Mouse (Mus musculus): Measurements from ENCODE around the gene Gcm1. TPM values are rescaled to one million over a fixed set of nuclear protein-coding genes. Genes with fewer than 3 reads are reported as not detected.

Gene Gcm1
- polyA plus RNA-seq, 1 experiment from 2014 or later, result not detected

DNA sequence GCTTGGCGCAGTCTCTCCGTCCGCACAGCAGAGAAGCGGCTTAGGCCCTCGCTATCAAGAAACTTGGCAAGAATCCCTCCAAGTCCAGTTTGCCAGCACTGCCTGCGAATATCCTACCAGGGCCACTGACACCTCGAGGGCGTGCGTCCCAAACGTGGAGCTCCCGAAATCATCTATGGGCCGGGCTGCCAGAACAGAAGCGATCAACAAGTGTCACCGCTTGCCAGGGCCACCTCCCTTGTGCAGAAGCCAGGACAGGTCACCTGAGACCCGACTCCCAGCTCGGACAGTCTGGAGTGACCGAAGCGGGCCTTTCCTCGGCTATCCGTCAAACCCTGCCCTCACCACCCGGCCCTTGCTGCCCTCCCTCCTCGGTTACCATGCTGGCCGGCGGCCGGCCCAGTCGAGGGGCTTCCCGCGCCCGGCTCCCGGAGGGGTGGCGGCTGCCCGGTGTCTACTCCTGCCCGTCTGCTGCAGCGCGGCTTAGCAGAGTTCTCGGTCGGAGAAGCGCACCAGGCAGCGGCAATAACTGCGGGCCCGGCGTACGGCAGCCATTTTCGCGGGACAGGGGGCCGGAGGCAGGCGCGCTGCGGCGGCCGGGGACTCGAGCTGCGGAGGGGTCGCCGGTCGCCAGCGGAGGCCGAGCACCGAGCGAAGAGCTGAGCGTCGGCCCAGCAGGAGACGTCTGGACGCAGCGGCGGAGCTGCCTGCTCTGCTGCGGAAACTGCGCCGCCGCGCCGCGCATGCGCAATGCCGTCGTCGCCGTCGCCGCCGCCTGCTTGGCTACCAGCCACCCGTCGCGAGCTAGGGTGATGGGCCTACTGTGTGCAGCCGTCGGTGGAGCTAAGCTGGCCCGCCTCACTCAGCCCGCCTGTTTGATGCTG is 56.4 kb downstream of the Gcm1 start:
- Histone ChIP-seq H3K9me3 (ENCODE audit: control insufficient read depth, low read length) (no peaks in the 10 kb centered on the region), H3K4me1 (ENCODE audit: control insufficient read depth in 2 of 2, insufficient read depth in 2 of 2, low read length in 2 of 2) (peaks cover 4 to 19% of the 10 kb centered on the region in 2 experiments; a peak in 3 of 4 replicates), H3K4me2 (ENCODE audit: low read length) (peak overlapping the region; percentile 83), H3K27me3 (ENCODE audit: control insufficient read depth, insufficient read depth, low read length) (no peaks in the 10 kb centered on the region), H3K36me3 (ENCODE audit: control insufficient read depth, insufficient read depth, low read length) (peaks cover 25% of the 10 kb centered on the region), H3K27ac (replicated peaks in 1 of 2; ENCODE audit: control insufficient read depth in 1 of 2, insufficient read depth in 1 of 2, low read depth in 2 of 2, low read length in 2 of 2) (peak overlapping the region; percentile 85 to 97), H3K4me3 (ENCODE audit: control insufficient read depth in 1 of 2, insufficient read depth in 1 of 2, low read depth in 1 of 2, low read length in 2 of 2) (peak overlapping the region; percentile 75 to 95), H3K9ac (ENCODE audit: low read length) (peak overlapping the region; percentile 96)
- under 1% methylated on average over 88 of the region's 88 CpGs for WGBS
- ATAC-seq (ENCODE audit: insufficient number of reproducible peaks, insufficient read depth, low FRiP score, low read depth), result peak; percentile 72

DNA sequence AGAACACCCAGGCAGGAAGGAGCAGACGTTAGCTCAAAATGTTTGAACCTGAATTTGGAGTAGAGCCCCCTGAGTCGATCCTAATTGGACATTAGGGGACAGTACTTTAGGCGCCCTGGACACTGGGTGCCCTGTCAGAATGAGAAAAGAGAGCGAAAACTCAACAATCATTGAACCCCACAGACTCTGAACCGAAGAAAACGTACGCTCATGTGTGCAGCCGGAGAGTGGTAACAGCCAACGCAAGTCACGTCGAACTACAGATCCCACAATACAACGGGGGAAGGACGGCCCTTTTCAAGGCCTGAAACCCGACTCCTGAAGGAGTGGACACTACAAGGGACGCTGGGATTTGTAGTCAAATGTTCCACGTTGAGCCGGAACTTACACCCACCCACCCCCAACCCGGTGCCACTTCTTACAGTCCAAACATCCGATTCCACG is 57.1 kb downstream of the Gcm1 start, which contains the start of the genes Fbxo9 and Ick:
Gene Fbxo9 (minus strand): TSS at position 270 of the 444 bp plus-strand sequence.
Gene Ick (plus strand): TSS at position 397 of the 444 bp plus-strand sequence.
- Histone ChIP-seq H3K4me3 (ENCODE audit: control insufficient read depth in 1 of 2, insufficient read depth in 1 of 2, low read depth in 1 of 2, low read length in 2 of 2) (peak within 1 kb of the TSS; percentile 75 to 95), H3K9ac (ENCODE audit: low read length) (peak within 1 kb of the TSS; percentile 96), H3K9me3 (ENCODE audit: control insufficient read depth, low read length) (no peaks in the 10 kb centered on the region), H3K27me3 (ENCODE audit: control insufficient read depth, insufficient read depth, low read length) (no peaks in the 10 kb centered on the region), H3K36me3 (ENCODE audit: control insufficient read depth, insufficient read depth, low read length) (peaks cover 19% of the 10 kb centered on the region), H3K4me2 (ENCODE audit: low read length) (peak within 1 kb of the TSS; percentile 83), H3K4me1 (ENCODE audit: control insufficient read depth in 2 of 2, insufficient read depth in 2 of 2, low read length in 2 of 2) (peaks cover 4 to 20% of the 10 kb centered on the region in 2 experiments; a peak in 3 of 4 replicates), H3K27ac (replicated peaks in 1 of 2; ENCODE audit: control insufficient read depth in 1 of 2, insufficient read depth in 1 of 2, low read depth in 2 of 2, low read length in 2 of 2) (peak within 1 kb of the TSS; percentile 85 to 97)
- WGBS, result 0% methylated on average over 20 of the region's 20 CpGs
- peak; percentile 85 for ATAC-seq (ENCODE audit: insufficient number of reproducible peaks, insufficient read depth, low FRiP score, low read depth)

- H3K4me1 ChIP-seq (ENCODE audit: control insufficient read depth in 2 of 2, insufficient read depth in 2 of 2, low read length in 2 of 2), result peaks cover 8 to 28% of the 10 kb centered on the region in 2 experiments
- no peak for ATAC-seq (ENCODE audit: insufficient number of reproducible peaks, insufficient read depth, low FRiP score, low read depth)
- peaks cover 13% of the 10 kb centered on the region for H3K36me3 ChIP-seq (ENCODE audit: control insufficient read depth, insufficient read depth, low read length)
- no peak overlapping the region for H3K27ac ChIP-seq (replicated peaks in 1 of 2; ENCODE audit: control insufficient read depth in 1 of 2, insufficient read depth in 1 of 2, low read depth in 2 of 2, low read length in 2 of 2)
- peak overlapping the region; percentile 77 for H3K9ac ChIP-seq (ENCODE audit: low read length)
- 38% methylated on average over 5 of the region's 5 CpGs for WGBS
- H3K4me2 ChIP-seq (ENCODE audit: low read length), result peak overlapping the region; percentile 83
- H3K9me3 ChIP-seq (ENCODE audit: control insufficient read depth, low read length), result no peaks in the 10 kb centered on the region
- H3K4me3 ChIP-seq (ENCODE audit: control insufficient read depth in 1 of 2, insufficient read depth in 1 of 2, low read depth in 1 of 2, low read length in 2 of 2), result peak overlapping the region; percentile 7 to 95; a peak in 3 of 4 replicates
- H3K27me3 ChIP-seq (ENCODE audit: control insufficient read depth, insufficient read depth, low read length), result no peaks in the 10 kb centered on the region
Measured at GRCm38 (mm10) chr9:78109656-78110055, 57.9 kb downstream of the Gcm1 start.

DNA sequence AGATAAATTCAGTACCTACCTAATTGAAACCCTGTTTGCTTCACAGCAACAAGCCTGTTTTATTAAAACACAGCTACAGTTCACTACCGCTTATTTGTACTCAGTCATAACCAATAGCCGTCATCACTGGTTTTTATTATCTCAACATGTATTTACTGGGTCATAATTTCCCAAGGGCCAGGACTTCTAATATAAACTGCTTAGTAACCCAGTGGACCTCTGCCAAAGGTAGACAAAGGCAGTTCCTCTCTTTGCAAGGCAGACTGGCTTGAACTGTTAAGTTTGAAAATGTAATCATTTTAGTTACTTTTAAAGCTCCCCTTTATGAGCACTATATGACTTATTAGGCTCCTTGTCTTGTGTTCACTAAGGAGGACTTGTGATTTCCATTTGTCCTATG is 59.7 kb downstream of the Gcm1 start:
- Histone ChIP-seq H3K4me1 (ENCODE audit: control insufficient read depth in 2 of 2, insufficient read depth in 2 of 2, low read length in 2 of 2) (peaks cover 11 to 33% of the 10 kb centered on the region in 2 experiments), H3K27me3 (ENCODE audit: control insufficient read depth, insufficient read depth, low read length) (no peaks in the 10 kb centered on the region), H3K9me3 (ENCODE audit: control insufficient read depth, low read length) (no peaks in the 10 kb centered on the region), H3K4me3 (ENCODE audit: control insufficient read depth in 1 of 2, insufficient read depth in 1 of 2, low read depth in 1 of 2, low read length in 2 of 2) (no peak overlapping the region), H3K9ac (ENCODE audit: low read length) (no peak overlapping the region), H3K27ac (replicated peaks in 1 of 2; ENCODE audit: control insufficient read depth in 1 of 2, insufficient read depth in 1 of 2, low read depth in 2 of 2, low read length in 2 of 2) (no peak overlapping the region), H3K36me3 (ENCODE audit: control insufficient read depth, insufficient read depth, low read length) (peaks cover 1% of the 10 kb centered on the region; the same call in 1 of the 2 replicates), H3K4me2 (ENCODE audit: low read length) (no peak overlapping the region)
- WGBS, result 88% methylated on average over 2 of the region's 2 CpGs
- no peak for ATAC-seq (ENCODE audit: insufficient number of reproducible peaks, insufficient read depth, low FRiP score, low read depth)

- 2% methylated on average over 47 of the region's 47 CpGs for WGBS
- H3K27me3 ChIP-seq (ENCODE audit: control insufficient read depth, insufficient read depth, low read length), result no peaks in the 10 kb centered on the region
- H3K36me3 ChIP-seq (ENCODE audit: control insufficient read depth, insufficient read depth, low read length), result no peaks in the 10 kb centered on the region
- peaks cover 9 to 31% of the 10 kb centered on the region in 2 experiments for H3K4me1 ChIP-seq (ENCODE audit: control insufficient read depth in 2 of 2, insufficient read depth in 2 of 2, low read length in 2 of 2)
- ATAC-seq (ENCODE audit: insufficient number of reproducible peaks, insufficient read depth, low FRiP score, low read depth), result peak; percentile 74
- H3K27ac ChIP-seq (replicated peaks in 1 of 2; ENCODE audit: control insufficient read depth in 1 of 2, insufficient read depth in 1 of 2, low read depth in 2 of 2, low read length in 2 of 2), result peak overlapping the region; percentile 89 to 90
- peak overlapping the region; percentile 96 for H3K9ac ChIP-seq (ENCODE audit: low read length)
- no peaks in the 10 kb centered on the region for H3K9me3 ChIP-seq (ENCODE audit: control insufficient read depth, low read length)
- H3K4me3 ChIP-seq (ENCODE audit: control insufficient read depth in 1 of 2, insufficient read depth in 1 of 2, low read depth in 1 of 2, low read length in 2 of 2), result peak overlapping the region; percentile 90 to 94
- peak overlapping the region; percentile 76 for H3K4me2 ChIP-seq (ENCODE audit: low read length)
Measured at GRCm38 (mm10) chr9:78112770-78113537, 61.2 kb downstream of the Gcm1 start.

GRCm38 (mm10) chr9:78113538-78113885 is 61.8 kb downstream of the Gcm1 start:
- under 1% methylated on average over 14 of the region's 14 CpGs for WGBS
- peak overlapping the region; percentile 90 to 94 for H3K4me3 ChIP-seq (ENCODE audit: control insufficient read depth in 1 of 2, insufficient read depth in 1 of 2, low read depth in 1 of 2, low read length in 2 of 2)
- ATAC-seq (ENCODE audit: insufficient number of reproducible peaks, insufficient read depth, low FRiP score, low read depth), result no peak
- no peaks in the 10 kb centered on the region for H3K9me3 ChIP-seq (ENCODE audit: control insufficient read depth, low read length)
- peak overlapping the region; percentile 96 for H3K9ac ChIP-seq (ENCODE audit: low read length)
- H3K36me3 ChIP-seq (ENCODE audit: control insufficient read depth, insufficient read depth, low read length), result no peaks in the 10 kb centered on the region
- peak overlapping the region; percentile 76 for H3K4me2 ChIP-seq (ENCODE audit: low read length)
- peak overlapping the region; percentile 89 to 90 for H3K27ac ChIP-seq (replicated peaks in 1 of 2; ENCODE audit: control insufficient read depth in 1 of 2, insufficient read depth in 1 of 2, low read depth in 2 of 2, low read length in 2 of 2)
- H3K4me1 ChIP-seq (ENCODE audit: control insufficient read depth in 2 of 2, insufficient read depth in 2 of 2, low read length in 2 of 2), result peaks cover 9 to 33% of the 10 kb centered on the region in 2 experiments
- no peaks in the 10 kb centered on the region for H3K27me3 ChIP-seq (ENCODE audit: control insufficient read depth, insufficient read depth, low read length)

All from heart, embryonic 14.5 days (tissue).